Mouse (Mus musculus): ENCODE measurements around the gene Med28.

DNA sequence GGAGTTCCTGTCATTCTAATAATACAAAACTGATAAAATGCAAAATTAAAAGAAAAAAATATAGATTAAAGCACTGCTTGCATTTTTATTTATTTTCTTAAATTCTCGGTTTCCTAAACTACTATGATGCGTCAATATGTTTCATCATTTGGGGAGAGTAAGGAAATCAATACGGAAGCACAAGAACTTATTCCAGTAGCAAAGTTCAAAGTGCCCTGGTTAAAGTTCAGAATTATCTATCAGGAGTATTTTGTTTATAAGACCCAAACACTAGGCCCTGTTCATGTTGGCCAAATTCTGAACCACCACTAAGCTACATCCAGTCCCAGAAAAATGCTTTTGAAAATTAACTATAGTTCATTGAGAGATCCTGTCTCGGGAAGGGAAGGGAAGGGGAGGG is 45.3 kb upstream of the Med28 start:
- TF ChIP-seq CHD2 (IDR thresholded peaks at IDR 0.05; ENCODE audit: low read depth, low read length) (no peak), ZNF384 (IDR thresholded peaks at IDR 0.05; ENCODE audit: low read depth, low read length) (no peak), MAFK (IDR thresholded peaks at IDR 0.05; ENCODE audit: insufficient read depth, low read depth, low read length) (no peak)
